In the genomic region with DNA sequence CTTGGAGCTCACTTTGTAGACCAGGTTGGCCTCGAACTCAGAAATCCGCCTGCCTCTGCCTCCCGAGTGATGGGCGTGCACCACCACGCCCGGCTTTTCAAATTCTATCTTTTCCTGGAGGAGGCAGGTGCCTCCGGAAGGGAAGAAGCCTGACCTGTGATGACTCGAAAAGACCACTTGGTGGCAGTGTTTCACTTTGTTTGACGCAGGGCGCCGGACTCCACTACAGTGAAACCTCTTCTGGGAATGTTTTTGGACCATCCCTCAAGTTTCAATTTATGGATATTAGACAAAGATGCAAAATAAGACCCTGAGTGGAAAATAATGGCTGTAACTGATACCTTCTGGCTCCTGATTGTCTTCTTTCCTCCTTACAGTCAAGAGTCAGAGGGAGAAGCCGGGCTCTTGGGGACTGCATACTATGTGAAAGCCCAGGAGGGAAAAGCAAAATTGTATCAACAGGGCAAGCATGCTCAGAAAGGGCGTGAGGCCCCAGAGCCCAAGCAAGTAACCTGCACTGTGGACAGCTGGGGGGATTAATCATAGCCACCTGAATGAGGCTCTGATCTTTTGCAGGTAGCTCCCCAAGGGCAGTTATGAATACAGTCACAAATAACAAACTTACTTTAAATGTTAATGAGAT, we compare ENCODE assay signal across 7 mouse cellular contexts. TPM values are rescaled to one million over a fixed set of nuclear protein-coding genes. Genes with fewer than 3 reads are reported as not detected.
DNase-seq lines count a peak whose midpoint lies in the region; ATAC-seq and TF ChIP-seq lines count a peak whose summit lies in the region.

No protein-coding gene starts in this region.

- H3K36me3 ChIP-seq in E14TG2a.4 (ENCODE audit: insufficient read depth, low read length), result no peaks in the 10 kb centered on the region
- no peaks in the 10 kb centered on the region for H3K36me3 ChIP-seq in forebrain, embryonic 14.5 days (ENCODE audit: control insufficient read depth, insufficient read depth, low read length)
- H3K36me3 ChIP-seq in lung, embryonic 14.5 days (ENCODE audit: insufficient read depth), result no peaks in the 10 kb centered on the region

- H3K4me3 ChIP-seq in E14TG2a.4 (replicated peaks; ENCODE audit: low read length), result no peak overlapping the region
- H3K4me3 ChIP-seq in forebrain, embryonic 14.5 days (ENCODE audit: low read depth, low read length), result no peak overlapping the region
- H3K4me3 ChIP-seq in lung, embryonic 14.5 days (ENCODE audit: low read depth, low read length), result no peak overlapping the region

- 20% methylated on average over 13 of the region's 13 CpGs for WGBS in forebrain, embryonic 14.5 days
- WGBS in lung, embryonic 14.5 days, result 14% methylated on average over 13 of the region's 13 CpGs

- no peak overlapping the region for H3K4me2 ChIP-seq in forebrain, embryonic 14.5 days (ENCODE audit: low read length)
- no peak overlapping the region for H3K4me2 ChIP-seq in lung, embryonic 14.5 days

- peak; percentile 67; the same call in 1 of the 2 replicates for ATAC-seq in cerebellum, adult (ENCODE audit: insufficient number of reproducible peaks, low FRiP score, low TSS enrichment)
- peak; percentile 66; the same call in 1 of the 2 replicates for ATAC-seq in forebrain, embryonic 14.5 days
- peak; percentile 24; the same call in 1 of the 2 replicates for ATAC-seq in lung, embryonic 14.5 days (ENCODE audit: insufficient read depth)

- TF ChIP-seq CTCF in E14TG2a.4 (conservative IDR thresholded peaks at IDR 0.05; ENCODE audit: low read length), result peak; percentile 54
- TF ChIP-seq CTCF in lung, embryonic 14.5 days (IDR thresholded peaks at IDR 0.05; ENCODE audit: low read depth), result peak; percentile 79

- peaks cover 23% of the 10 kb centered on the region for H3K4me1 ChIP-seq in E14TG2a.4 (replicated peaks; ENCODE audit: low read depth, low read length)
- no peaks in the 10 kb centered on the region for H3K4me1 ChIP-seq in forebrain, embryonic 14.5 days (ENCODE audit: control insufficient read depth, insufficient read depth, low read length)
- no peaks in the 10 kb centered on the region for H3K4me1 ChIP-seq in lung, embryonic 14.5 days (ENCODE audit: insufficient read depth)

- no peaks in the 10 kb centered on the region for H3K9me3 ChIP-seq in E14TG2a.4 (ENCODE audit: low read length)
- no peaks in the 10 kb centered on the region for H3K9me3 ChIP-seq in forebrain, embryonic 14.5 days (replicated peaks; ENCODE audit: control insufficient read depth, low read length)
- H3K9me3 ChIP-seq in lung, embryonic 14.5 days (ENCODE audit: low read depth, low read length), result no peaks in the 10 kb centered on the region

- DNase-seq in 416B (ENCODE audit: low read depth), result peak; percentile 56
- DNase-seq in forebrain, embryonic 14.5 days (ENCODE audit: low spot score), result peak; percentile 91
- peak; percentile 38 to 69 for DNase-seq in kidney, postnatal 36 days
- peak; percentile 92 for DNase-seq in lung, embryonic 14.5 days
- peak; percentile 28 to 50 for DNase-seq in right cerebral cortex, postnatal 36 days (ENCODE audit: low spot score in 2 of 2)

- peaks cover 18% of the 10 kb centered on the region for H3K27me3 ChIP-seq in E14TG2a.4 (ENCODE audit: insufficient read depth, low read length)
- H3K27me3 ChIP-seq in forebrain, embryonic 14.5 days (replicated peaks; ENCODE audit: control insufficient read depth, insufficient read depth, low read length), result no peaks in the 10 kb centered on the region
- no peaks in the 10 kb centered on the region; the same call in 1 of the 2 replicates for H3K27me3 ChIP-seq in lung, embryonic 14.5 days (ENCODE audit: insufficient read depth, low read length)

- no peak overlapping the region for H3K27ac ChIP-seq in forebrain, embryonic 14.5 days (ENCODE audit: low read depth, low read length)
- H3K27ac ChIP-seq in lung, embryonic 14.5 days (ENCODE audit: low read depth), result no peak overlapping the region

- H3K9ac ChIP-seq in forebrain, embryonic 14.5 days (ENCODE audit: low read length), result no peak overlapping the region
- H3K9ac ChIP-seq in lung, embryonic 14.5 days, result no peak overlapping the region

RNA-seq across cellular contexts. Expression of gene Slc28a3, which starts 26.8 kb away (rescaled TPM):
- polyA plus RNA-seq in forebrain, embryonic 14.5 days (2014; fragmentation: Nextera tagmentation; extraction: Ambion mirVana), result not detected in 2 replicates
- 0.08 TPM in 1 of 2 replicates, not detected in the other for polyA plus RNA-seq in lung, embryonic 14.5 days (2014; fragmentation: Nextera tagmentation; extraction: Ambion mirVana)

Comparison
In these comparisons a context has a peak if more than half of its experiments do, and no peak if none do; other contexts are left out.
1. DNase-seq: peak in every context shown above with its lines; median percentile 92 in lung, embryonic 14.5 days; 91 in forebrain, embryonic 14.5 days; 56 in 416B; 54 in kidney, postnatal 36 days; 39 in right cerebral cortex, postnatal 36 days.